Mouse (Mus musculus) B cell, adult (primary cell): ENCODE measurements around the gene Gm49425. TPM values are rescaled to one million over a fixed set of nuclear protein-coding genes. Genes with fewer than 3 reads are reported as not detected.

ENCODE experiments used
- total RNA-seq: library from RNA; stranded (reverse); gene quantifications from 4 replicates; pipeline ENCODE4 v1.2.4, GENCODE M21; 2023; ENCODE audit not compliant: inconsistent age

Gene Gm49425
- total RNA-seq, result not detected in 4 replicates

GRCm38 (mm10) chr15:101517161-101517560, at the start of gene Gm49425:
Gene Gm49425 (minus strand): TSS chr15:101517261.

GRCm38 (mm10) chr15:101562850-101563249, 45.8 kb upstream of the Gm49425 start, which contains the start of gene Krt90:
Gene Krt90 (minus strand): TSS chr15:101562950.

GRCm38 (mm10) chr15:101550567-101550966, 33.5 kb upstream of the Gm49425 start, which contains the start of gene Krt82:
Gene Krt82 (minus strand): TSS chr15:101550667.

GRCm38 (mm10) chr15:101532720-101533119, 15.7 kb upstream of the Gm49425 start, which contains the start of gene Krt84:
Gene Krt84 (minus strand): TSS chr15:101532820.

GRCm38 (mm10) chr15:101491431-101491830, 25.6 kb downstream of the Gm49425 start, which contains the start of gene Krt83:
Gene Krt83 (minus strand): TSS chr15:101491512.

GRCm38 (mm10) chr15:101472952-101473528, 44.0 kb downstream of the Gm49425 start, which contains the start of gene Krt86:
Gene Krt86 (plus strand): TSS chr15:101473478.

Other genes starting within 250 kb of the Gm49425 start
- gene Atg101, start 233.0 kb downstream of the Gm49425 start, total RNA-seq, result 56.5 to 76.2 TPM (median 66.4 TPM) in 4 replicates
- 0.96 to 2.2 TPM (median 2.0 TPM) in 4 replicates for gene 6030408B16Rik, start 224.0 kb downstream of the Gm49425 start, total RNA-seq
- 0.18 to 0.26 TPM in 2 of 4 replicates, not detected in the others for gene Krt80, start 147.1 kb downstream of the Gm49425 start, total RNA-seq
- gene Krt7, start 106.2 kb downstream of the Gm49425 start, total RNA-seq, result not detected in 4 replicates
- not detected in 4 replicates for gene Krt87, start 78.5 kb downstream of the Gm49425 start, total RNA-seq
- gene Krt88, start 69.5 kb downstream of the Gm49425 start, total RNA-seq, result not detected in 4 replicates
- not detected in 4 replicates for gene Krt81, start 53.5 kb downstream of the Gm49425 start, total RNA-seq
- gene Krt86, start 43.8 kb downstream of the Gm49425 start, total RNA-seq, result not detected in 4 replicates
- not detected in 4 replicates for gene Krt83, start 25.7 kb downstream of the Gm49425 start, total RNA-seq
- gene Krt84, start 15.6 kb upstream of the Gm49425 start, total RNA-seq, result not detected in 4 replicates
- gene Krt82, start 33.4 kb upstream of the Gm49425 start, total RNA-seq, result not detected in 4 replicates
- gene Krt90, start 45.7 kb upstream of the Gm49425 start, total RNA-seq, result not detected in 4 replicates
- not detected in 4 replicates for gene Krt75, start 56.6 kb upstream of the Gm49425 start, total RNA-seq
- not detected in 4 replicates for gene Gm5414, start 110.9 kb upstream of the Gm49425 start, total RNA-seq
- not detected in 4 replicates for gene Gm5478, start 130.1 kb upstream of the Gm49425 start, total RNA-seq
- gene Krt6b, start 163.0 kb upstream of the Gm49425 start, total RNA-seq, result not detected in 4 replicates
- not detected in 4 replicates for gene Krt6a, start 177.0 kb upstream of the Gm49425 start, total RNA-seq
- gene Krt5, start 195.6 kb upstream of the Gm49425 start, total RNA-seq, result not detected in 4 replicates
- gene Krt71, start 225.8 kb upstream of the Gm49425 start, total RNA-seq, result not detected in 4 replicates